Mouse (Mus musculus) brain, adult 2 months (tissue): ENCODE results near the gene Vmn2r7.
A peak's percentile ranks its signal among the peaks of the same experiment; 100 is the strongest.
"Not testable (repeated sequence)": the region's sequence is repeated elsewhere in the genome, so short reads cannot be mapped to it uniquely, and the experiment has no call there.

Source experiments
- DNase-seq: peaks from one replicate; pipeline ENCODE4 v3.0.0; 2011; ENCODE audit warnings: low read depth, low spot score

Vmn2r7 gene

DNA sequence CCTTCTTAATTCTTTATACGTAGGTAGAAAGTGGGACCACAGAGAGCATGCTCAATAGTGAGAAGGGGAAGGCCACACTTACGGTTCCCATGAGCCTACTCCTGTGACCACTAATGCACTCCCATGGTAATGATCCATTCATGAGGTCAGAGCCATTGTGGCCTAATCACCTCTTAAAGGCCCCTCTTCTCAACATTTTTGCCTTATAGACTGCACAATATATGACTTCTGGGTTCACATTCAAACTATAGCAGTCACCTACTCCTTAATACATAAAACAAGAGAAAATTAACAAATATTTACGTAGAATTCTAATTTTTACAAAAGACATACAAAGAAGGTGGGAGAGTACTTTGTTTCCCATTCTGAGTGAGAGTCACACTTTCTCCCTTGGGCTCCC, at the start of gene Vmn2r7:
Vmn2r7 (minus strand) TSS at position 101 of the 400 bp plus-strand sequence.
- not testable (repeated sequence) for DNase-seq

DNA sequence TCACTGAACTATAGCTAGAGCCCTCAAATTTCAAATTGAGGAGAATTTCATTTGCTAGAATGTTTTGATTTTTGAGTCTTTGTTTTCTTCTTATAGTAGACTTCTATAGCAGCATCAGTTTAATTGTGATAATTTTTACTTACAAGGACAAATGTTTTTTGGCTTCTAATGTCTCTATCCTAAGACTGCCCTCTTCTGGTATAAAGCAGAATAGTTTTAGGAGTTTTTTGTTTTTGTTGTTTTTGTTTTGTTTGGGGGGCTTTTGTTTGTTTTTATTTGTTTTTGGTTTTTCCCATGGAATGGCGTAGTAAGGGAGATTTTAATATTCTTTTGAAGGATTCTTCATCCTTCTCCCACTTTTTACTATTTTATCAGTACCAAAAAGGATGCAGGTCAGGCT, 45.2 kb upstream of the Vmn2r7 start:
- DNase-seq: no peak

DNA sequence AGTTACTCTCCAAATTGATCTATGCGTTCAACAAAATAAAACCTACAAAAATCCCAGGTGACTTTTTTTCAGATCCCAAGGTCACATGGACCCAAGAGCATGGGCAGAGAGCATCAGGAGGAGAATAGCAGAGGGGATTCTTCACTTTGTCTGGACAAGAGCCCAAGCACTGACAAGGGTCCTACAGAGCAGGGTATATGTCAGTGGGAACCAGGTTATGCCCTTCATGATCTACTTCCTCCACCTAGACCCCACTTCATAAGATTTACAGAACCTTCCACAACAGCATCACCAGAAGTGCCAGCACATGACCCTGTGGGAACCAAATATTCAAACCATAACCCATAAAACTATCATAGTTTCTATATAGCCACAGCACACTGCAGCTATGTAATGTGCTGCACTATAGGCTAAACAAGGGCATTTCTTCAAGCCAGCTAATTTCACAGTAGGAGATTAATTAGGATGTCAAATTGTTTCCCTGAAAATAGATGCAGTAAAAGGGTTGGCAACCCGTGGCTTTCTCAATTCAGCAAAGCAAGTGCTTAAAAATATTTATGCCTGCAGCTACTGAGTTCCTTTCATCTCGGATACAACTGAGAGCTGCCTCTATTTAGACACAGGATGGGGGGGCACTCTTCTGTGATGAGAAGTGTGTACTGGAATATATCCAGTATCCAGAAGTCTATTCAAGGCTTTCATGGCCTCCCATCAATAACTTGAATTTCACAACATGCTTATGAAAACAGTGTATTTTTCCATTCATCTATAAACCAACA, 33.8 kb upstream of the Vmn2r7 start:
- DNase-seq: peak; percentile 33

DNA sequence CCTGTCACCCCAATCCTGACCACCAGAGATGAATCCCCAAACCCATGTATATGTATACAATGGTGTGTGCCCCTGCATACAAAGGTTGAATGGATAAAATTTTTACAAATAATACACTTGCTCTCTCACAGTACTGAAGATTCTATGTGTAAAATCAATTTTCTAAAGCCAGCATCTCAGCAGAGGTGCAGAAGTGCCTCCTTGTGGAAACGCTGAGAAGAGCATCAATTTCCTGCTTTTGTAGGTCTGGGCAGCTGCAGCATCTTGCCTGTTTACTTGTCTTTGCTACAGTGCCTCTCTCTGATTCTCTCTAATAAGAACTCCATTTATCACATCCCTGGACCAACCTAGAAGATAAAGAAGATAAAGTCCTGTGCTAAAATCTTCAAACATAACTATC, 32.1 kb upstream of the Vmn2r7 start:
- DNase-seq: peak; percentile 19

DNA sequence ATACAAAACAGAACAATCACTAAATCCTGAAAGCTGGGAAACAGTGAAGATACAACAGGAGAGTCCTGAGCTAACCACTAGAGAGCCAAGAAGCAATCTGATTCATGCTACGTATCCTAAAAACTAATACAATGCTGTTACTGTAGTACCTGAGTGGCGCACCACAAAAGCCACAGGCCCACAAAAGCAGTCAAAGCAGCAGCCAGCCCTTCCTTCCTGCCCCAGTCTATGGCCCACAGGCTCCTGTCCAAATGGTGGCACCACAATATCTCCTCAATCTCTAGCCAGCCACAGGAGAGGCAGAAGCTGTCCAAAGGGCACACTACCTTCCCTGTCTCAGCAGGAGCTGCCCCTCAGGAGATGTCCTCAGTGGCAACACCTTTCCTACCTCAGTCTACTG, 1.7 kb downstream of the Vmn2r7 start:
- DNase-seq: no peak

DNA sequence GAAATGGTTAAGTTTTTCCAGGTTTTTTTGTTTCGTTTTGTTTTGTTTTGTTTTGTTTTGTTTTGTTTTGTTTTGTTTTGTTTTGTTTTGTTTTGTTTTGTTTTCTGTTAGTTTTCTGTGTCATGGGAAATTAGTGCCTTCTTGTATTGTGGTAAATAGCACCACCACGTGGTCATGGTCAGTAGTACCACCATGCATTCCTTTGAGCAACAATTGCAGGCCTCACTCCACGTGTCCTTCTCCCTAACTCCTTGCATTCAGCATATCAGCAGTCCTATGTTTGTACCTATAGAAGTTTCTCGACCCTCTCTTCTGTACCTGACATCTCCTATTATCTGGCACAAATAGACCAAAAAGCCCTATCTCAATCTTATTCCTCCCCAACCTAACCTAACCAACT, 2.3 kb downstream of the Vmn2r7 start:
- DNase-seq: peak; percentile 71

DNA sequence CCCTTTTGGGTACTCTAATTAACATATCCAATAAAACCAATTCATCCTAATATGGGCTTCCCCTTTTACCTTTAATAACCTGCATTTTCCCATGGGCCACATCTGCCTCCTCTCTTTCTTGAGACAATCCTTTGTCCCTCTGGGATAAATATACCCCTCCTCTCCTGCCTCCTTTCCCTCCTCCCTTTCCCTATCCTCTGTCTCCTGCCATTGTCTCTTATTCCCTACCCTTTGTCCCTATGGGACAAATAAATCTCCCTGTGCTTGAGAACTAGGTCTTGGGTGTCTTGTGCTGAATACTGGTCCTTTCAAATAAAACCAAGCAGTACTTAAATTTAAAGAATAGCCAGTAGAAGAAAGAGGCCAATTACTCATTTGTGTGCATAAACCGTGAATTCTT, 13.4 kb downstream of the Vmn2r7 start:
- DNase-seq: no peak

DNA sequence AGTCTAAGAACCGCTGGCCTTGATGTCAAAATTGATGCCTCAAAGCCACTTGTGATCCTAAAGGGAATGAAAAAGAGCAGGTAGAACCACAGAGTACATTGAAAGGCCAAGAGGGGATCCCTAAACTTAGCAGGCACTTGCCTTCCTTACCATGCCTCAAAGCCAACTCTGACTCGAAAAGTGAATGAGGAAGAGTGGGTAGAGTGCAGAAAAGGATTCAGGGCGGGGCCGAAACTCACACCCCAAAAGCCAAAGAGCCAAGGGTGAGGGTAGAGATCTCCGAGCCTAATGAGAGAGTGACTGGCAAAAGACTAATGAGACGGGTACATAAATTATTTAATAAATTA, 53.3 kb downstream of the Vmn2r7 start:
- no peak for DNase-seq

DNA sequence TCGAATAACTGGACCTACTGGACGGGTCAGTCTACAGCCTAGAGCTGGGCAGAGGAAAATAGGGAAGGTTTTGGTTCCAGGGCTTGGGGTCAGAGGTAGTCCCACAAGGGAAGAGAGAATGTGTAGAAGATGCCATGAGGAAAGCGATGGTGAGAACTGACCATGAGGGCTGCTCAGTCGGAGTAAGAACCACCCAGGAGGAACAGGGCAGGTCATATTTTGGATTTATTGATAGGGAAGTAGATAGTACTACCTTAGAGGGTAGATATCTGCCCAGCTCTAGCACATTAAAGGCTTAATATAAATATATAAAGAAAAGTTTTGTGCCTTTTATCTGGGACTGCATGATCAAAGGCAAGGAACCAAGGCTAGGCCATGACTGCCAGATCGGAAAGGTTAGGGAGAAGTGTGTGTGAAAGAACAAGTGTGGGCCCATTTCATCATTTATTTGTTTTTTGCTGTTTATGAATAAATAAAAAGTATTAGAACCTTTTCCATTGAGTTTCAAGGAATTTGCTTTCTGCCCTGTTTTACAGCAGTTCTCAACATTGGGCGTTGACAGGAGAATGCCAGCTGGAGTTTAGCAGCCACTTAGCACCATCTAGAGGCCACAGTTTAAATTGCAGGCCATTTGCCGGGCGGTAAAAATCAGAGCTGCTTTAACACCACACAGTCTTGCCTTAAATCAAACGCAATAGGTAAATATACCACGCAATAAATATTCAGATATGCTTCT, 53.9 kb downstream of the Vmn2r7 start:
- DNase-seq: peak; percentile 69

DNA sequence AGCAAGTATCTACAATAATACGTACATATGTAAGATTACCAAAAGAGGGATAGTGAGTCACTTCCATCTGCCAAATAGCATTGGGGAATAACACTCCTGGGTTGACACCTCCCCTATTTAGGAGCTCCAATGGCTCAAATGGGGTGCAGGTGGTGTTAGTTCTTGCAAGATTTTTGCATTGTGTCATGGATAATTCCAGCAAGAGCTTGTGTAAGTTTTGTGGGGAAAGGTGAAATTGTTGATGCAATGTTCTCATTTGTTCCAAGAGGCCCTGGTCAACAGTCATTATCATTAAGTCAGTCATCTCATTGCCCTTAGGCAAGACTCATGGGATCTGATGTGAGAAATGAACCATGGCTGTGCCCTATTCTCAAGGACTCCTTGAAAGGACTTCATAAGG, 61.7 kb downstream of the Vmn2r7 start:
- DNase-seq: no peak

DNA sequence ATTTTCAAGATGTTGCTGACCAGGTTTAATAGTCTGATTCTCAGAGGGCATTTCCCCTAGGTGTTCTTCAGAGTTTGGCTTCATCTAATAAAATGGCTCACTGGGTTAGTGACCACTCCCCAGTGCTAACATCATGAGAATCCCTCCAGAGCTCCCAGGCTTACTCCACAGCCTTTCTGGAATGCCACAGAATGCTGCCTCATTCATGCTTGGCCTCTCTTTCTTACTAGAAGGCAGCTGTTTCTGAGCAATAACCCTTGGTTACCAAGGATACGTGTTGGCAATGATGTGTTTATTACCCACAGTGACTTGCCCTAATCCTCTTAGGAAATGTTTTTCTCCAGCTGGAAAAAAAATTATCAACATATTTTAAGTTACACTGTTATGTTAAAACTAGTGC, 72.4 kb downstream of the Vmn2r7 start:
- peak; percentile 21 for DNase-seq

DNA sequence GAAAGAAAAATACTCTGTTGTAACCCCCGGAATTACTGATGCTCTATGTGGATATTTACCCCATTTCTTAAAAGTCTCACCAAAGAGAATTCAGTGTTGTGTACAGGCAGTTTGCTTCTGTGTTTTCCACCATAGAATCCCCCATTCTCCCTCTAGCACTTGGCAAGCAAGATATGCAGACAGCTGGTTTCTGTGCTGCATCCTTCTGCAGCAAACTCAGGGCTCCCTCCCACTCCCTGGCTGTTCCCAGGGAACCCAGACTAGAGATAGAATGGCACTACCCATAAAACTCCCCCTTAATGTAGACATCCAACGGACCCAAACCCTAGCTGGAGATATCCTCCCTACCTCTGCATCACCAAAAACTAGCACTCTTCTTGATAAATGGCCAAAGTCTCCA, 88.4 kb downstream of the Vmn2r7 start:
- peak; percentile 82 for DNase-seq

DNA sequence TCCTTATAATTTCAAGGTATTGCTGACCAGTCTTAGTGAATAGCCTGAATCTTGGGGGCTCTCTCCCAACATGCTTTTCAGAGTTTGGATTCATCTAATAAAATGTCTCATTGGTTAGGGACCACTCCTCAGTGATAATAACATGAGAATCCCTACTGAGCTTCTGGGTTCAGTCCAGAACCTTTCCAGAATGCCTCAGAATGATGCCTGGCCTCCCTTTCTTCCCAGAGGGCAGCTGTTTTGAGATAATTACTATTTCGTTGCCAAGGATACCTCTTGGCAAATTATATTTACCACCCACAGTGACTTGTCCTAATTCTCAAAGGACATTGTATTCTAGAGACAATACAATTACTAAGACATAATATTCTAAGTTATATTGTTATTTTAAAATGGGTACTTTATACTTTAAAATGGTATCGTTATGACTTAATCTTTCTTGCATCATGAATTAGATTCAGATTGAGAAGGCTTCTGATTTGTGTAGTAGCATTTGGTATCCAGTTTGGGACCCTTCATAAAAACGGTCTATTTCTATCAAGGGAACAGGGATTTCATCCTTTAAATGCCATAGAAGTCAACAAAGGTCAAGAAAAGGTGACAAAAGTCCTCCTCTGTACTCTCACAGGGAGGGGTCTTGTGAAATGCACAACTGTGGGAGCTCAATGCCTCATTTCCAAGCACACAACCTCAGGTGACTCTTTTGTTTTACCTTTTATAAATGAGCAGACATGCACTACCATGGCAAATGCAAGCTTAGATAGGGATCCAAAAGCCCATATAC, 117.2 kb downstream of the Vmn2r7 start:
- DNase-seq: peak; percentile 8

DNA sequence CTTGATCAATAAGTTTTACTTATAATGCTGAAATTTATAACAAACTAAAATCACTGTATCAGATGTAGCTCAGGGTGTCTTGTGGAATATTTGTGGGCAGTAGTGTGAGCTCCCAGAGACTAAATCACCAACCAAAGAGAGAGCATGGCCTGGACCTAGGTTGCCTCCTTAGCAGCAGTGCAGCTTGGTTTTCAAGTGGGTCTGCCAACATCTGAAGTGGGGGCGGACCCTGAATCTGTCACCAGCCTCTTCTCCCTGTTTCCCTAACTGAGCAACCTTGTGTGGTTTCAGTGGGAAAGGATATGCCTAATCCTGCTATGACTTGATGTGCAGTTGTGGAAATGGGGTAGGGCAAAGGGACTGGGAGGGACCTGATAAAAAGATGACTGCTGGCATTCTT, 118.8 kb downstream of the Vmn2r7 start:
- not testable (repeated sequence) for DNase-seq

DNA sequence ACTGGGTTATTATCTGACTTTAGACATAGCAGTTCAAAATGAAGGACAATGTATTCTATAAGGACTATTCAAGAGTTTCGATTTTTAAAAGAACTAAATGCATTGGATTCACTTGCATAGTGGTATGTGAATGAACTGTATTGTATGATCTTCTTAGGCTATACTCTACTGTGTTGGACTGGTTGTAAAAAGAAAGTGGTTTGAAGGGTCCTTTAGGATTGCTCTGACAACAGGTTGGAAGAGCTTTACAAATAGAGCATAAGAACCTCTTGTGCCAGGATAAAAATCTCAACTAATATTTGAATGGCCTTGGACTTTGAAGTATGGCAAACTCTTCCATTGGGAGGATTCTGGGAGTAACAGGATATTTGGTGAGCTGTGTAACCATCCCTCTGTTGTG, 168.5 kb downstream of the Vmn2r7 start:
- DNase-seq: not testable (repeated sequence)
